Mouse (Mus musculus): Measurements from ENCODE around the gene Sstr4. TPM values are rescaled to one million over a fixed set of nuclear protein-coding genes. Genes with fewer than 3 reads are reported as not detected.

Sstr4 gene
- total and polyA plus RNA-seq, 3 experiments = not detected

- H3K4me1 ChIP-seq (ENCODE audit: control insufficient read depth in 1 of 2, insufficient read depth in 2 of 2, low read length in 2 of 2) = no peaks in the 10 kb centered on the region
- H3K27me3 ChIP-seq (ENCODE audit: control insufficient read depth in 1 of 2, insufficient read depth in 2 of 2, low read length in 2 of 2) = no peaks in the 10 kb centered on the region
- no peak for DNase-seq (ENCODE audit: low read depth, low spot score)
- no peak overlapping the region for H3K4me3 ChIP-seq (ENCODE audit: control insufficient read depth in 1 of 2, insufficient read depth in 1 of 2, low read depth in 2 of 2, low read length in 2 of 2)
- H3K9me3 ChIP-seq (replicated peaks; ENCODE audit: insufficient read depth, low read length) = no peaks in the 10 kb centered on the region
- TF ChIP-seq KAT2A (conservative IDR thresholded peaks at IDR 0.05; ENCODE audit: low read depth, low read length) (no peak), BHLHE40 (IDR thresholded peaks at IDR 0.05; ENCODE audit: borderline replicate concordance, low read depth, low read length) (no peak), ZC3H11A (IDR thresholded peaks at IDR 0.05; ENCODE audit: low read depth, low read length) (no peak), SIN3A (IDR thresholded peaks at IDR 0.05; ENCODE audit: low read length) (no peak), POLR2AphosphoS2 (IDR thresholded peaks at IDR 0.05; ENCODE audit: low read length) (no peak), NRF1 (IDR thresholded peaks at IDR 0.05; ENCODE audit: insufficient read depth, low read depth, low read length, poor library complexity, severe bottlenecking) (no peak), CTCF (IDR thresholded peaks at IDR 0.05 in 2 of 3, conservative IDR thresholded peaks at IDR 0.05 in 1 of 3; ENCODE audit: control insufficient read depth in 1 of 3, insufficient read depth in 1 of 3, low read depth in 2 of 3, low read length in 3 of 3, poor library complexity in 1 of 3, severe bottlenecking in 1 of 3) (no peak)
- H3K27ac ChIP-seq (ENCODE audit: control insufficient read depth, low read depth, low read length) = no peak overlapping the region
- H3K79me2 ChIP-seq (ENCODE audit: control insufficient read depth, insufficient read depth, low read length, poor library complexity) = no peaks in the 10 kb centered on the region
- H3K9ac ChIP-seq (ENCODE audit: control insufficient read depth, low read depth, low read length, poor library complexity, severe bottlenecking) = no peak overlapping the region
- H3K36me3 ChIP-seq (ENCODE audit: control insufficient read depth in 1 of 2, insufficient read depth in 2 of 2, low read length in 2 of 2) = no peaks in the 10 kb centered on the region
Measured at GRCm38 (mm10) chr2:148387652-148388581, 7.2 kb upstream of the Sstr4 start.

GRCm38 (mm10) chr2:148393149-148393548 lies 2.0 kb upstream of the Sstr4 start:
- H3K36me3 ChIP-seq (ENCODE audit: control insufficient read depth in 1 of 2, insufficient read depth in 2 of 2, low read length in 2 of 2) = no peaks in the 10 kb centered on the region
- H3K4me1 ChIP-seq (ENCODE audit: control insufficient read depth in 1 of 2, insufficient read depth in 2 of 2, low read length in 2 of 2) = no peaks in the 10 kb centered on the region
- H3K27ac ChIP-seq (ENCODE audit: control insufficient read depth, low read depth, low read length) = no peak overlapping the region
- H3K9me3 ChIP-seq (replicated peaks; ENCODE audit: insufficient read depth, low read length) = no peaks in the 10 kb centered on the region
- H3K4me3 ChIP-seq (ENCODE audit: control insufficient read depth in 1 of 2, insufficient read depth in 1 of 2, low read depth in 2 of 2, low read length in 2 of 2) = no peak overlapping the region
- DNase-seq (ENCODE audit: low read depth, low spot score) = no peak
- H3K9ac ChIP-seq (ENCODE audit: control insufficient read depth, low read depth, low read length, poor library complexity, severe bottlenecking) = no peak overlapping the region
- H3K79me2 ChIP-seq (ENCODE audit: control insufficient read depth, insufficient read depth, low read length, poor library complexity) = no peaks in the 10 kb centered on the region
- no peaks in the 10 kb centered on the region for H3K27me3 ChIP-seq (ENCODE audit: control insufficient read depth in 1 of 2, insufficient read depth in 2 of 2, low read length in 2 of 2)
- TF ChIP-seq BHLHE40 (IDR thresholded peaks at IDR 0.05; ENCODE audit: borderline replicate concordance, low read depth, low read length) = no peak
- no peak for TF ChIP-seq MYB (IDR thresholded peaks at IDR 0.05; ENCODE audit: low read depth, low read length)
- TF ChIP-seq CHD1 (IDR thresholded peaks at IDR 0.05; ENCODE audit: low read depth, low read length) = no peak
- TF ChIP-seq GABPA (IDR thresholded peaks at IDR 0.05; ENCODE audit: low read depth, low read length) = no peak
- TF ChIP-seq KAT2A (conservative IDR thresholded peaks at IDR 0.05; ENCODE audit: low read depth, low read length) = no peak
- no peak for TF ChIP-seq MXI1 (IDR thresholded peaks at IDR 0.05; ENCODE audit: low read depth, low read length)
- no peak for TF ChIP-seq RAD21 (IDR thresholded peaks at IDR 0.05; ENCODE audit: low read depth, low read length)
- TF ChIP-seq POLR2AphosphoS2 (IDR thresholded peaks at IDR 0.05; ENCODE audit: low read length) = no peak

GRCm38 (mm10) chr2:148393846-148394245 lies 1.3 kb upstream of the Sstr4 start:
- no peak overlapping the region for H3K9ac ChIP-seq (ENCODE audit: control insufficient read depth, low read depth, low read length, poor library complexity, severe bottlenecking)
- TF ChIP-seq MEF2A (IDR thresholded peaks at IDR 0.05; ENCODE audit: extremely low read depth, insufficient replicate concordance, low read depth, low read length, poor library complexity, severe bottlenecking) (no peak), POLR2AphosphoS2 (IDR thresholded peaks at IDR 0.05; ENCODE audit: low read length) (no peak), MYC (IDR thresholded peaks at IDR 0.05; ENCODE audit: low read depth, low read length) (no peak), TCF12 (IDR thresholded peaks at IDR 0.05; ENCODE audit: low read depth, low read length) (no peak), ZMIZ1 (IDR thresholded peaks at IDR 0.05; ENCODE audit: low read depth, low read length) (no peak), ZKSCAN1 (IDR thresholded peaks at IDR 0.05; ENCODE audit: low read depth, low read length) (no peak), ZC3H11A (IDR thresholded peaks at IDR 0.05; ENCODE audit: low read depth, low read length) (no peak), ZNF384 (IDR thresholded peaks at IDR 0.05; ENCODE audit: low read depth, low read length) (no peak), SIN3A (IDR thresholded peaks at IDR 0.05; ENCODE audit: low read length) (no peak), GATA1 (IDR thresholded peaks at IDR 0.05; ENCODE audit: low read depth, low read length) (no peak), CHD1 (IDR thresholded peaks at IDR 0.05; ENCODE audit: low read depth, low read length) (no peak), JUND (IDR thresholded peaks at IDR 0.05; ENCODE audit: low read depth, low read length) (no peak), MAZ (IDR thresholded peaks at IDR 0.05; ENCODE audit: low read depth, low read length) (no peak)
- DNase-seq (ENCODE audit: low read depth, low spot score) = no peak

More at GRCm38 (mm10) chr2:148393846-148394245, 1.3 kb upstream of the Sstr4 start:
- no peaks in the 10 kb centered on the region for H3K4me1 ChIP-seq (ENCODE audit: control insufficient read depth in 1 of 2, insufficient read depth in 2 of 2, low read length in 2 of 2)
- no peak overlapping the region for H3K4me3 ChIP-seq (ENCODE audit: control insufficient read depth in 1 of 2, insufficient read depth in 1 of 2, low read depth in 2 of 2, low read length in 2 of 2)
- no peak overlapping the region for H3K27ac ChIP-seq (ENCODE audit: control insufficient read depth, low read depth, low read length)
- no peaks in the 10 kb centered on the region for H3K27me3 ChIP-seq (ENCODE audit: control insufficient read depth in 1 of 2, insufficient read depth in 2 of 2, low read length in 2 of 2)
- no peaks in the 10 kb centered on the region for H3K9me3 ChIP-seq (replicated peaks; ENCODE audit: insufficient read depth, low read length)
- H3K36me3 ChIP-seq (ENCODE audit: control insufficient read depth in 1 of 2, insufficient read depth in 2 of 2, low read length in 2 of 2) = no peaks in the 10 kb centered on the region
- H3K79me2 ChIP-seq (ENCODE audit: control insufficient read depth, insufficient read depth, low read length, poor library complexity) = no peaks in the 10 kb centered on the region

All from MEL (cell line).